ENCODE assay signal across 27 mouse cellular contexts in the genomic region with DNA sequence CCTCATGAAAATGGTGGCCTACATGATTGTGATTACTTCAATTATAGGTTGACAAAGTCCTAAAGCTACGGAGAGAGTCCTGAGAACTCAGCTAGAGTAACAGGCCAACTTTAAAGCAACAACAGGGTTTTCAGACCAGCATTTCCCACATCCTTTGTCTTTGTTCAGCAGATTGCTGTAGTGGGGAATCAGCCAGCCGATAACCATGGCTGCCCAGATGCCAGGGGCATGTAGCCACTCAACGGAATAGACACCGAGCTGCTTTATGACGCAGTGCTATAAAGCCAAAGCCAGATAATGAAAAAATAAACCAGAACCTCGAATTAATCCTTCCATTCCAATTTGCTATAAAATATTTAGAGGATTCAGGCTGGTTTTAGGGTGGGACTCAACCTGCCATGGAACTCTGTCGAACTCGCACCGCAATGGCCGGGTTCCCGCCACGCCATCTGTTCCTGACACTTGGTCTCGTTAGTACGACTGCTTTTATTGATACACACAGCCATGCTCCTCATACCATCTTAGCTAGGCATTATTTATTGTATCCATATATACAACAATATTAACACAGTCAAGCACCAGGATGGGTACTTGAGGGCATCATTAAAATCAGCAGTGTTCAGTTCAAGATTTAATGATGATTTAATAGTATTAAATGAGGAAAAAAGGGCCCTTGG.
DNase-seq lines count a peak whose midpoint lies in the region; ATAC-seq lines count a peak whose summit lies in the region.
"Had no signal": no experiment of that assay in that cellular context is flagged by ENCODE, and none has a peak within 500 bp of the region (broad histone marks: within the 10 kb centered on the region; RNA-seq: fewer than 3 reads in every experiment).

No protein-coding gene starts in this region.

- no peaks in the 10 kb centered on the region for H3K36me3 ChIP-seq in heart, embryonic 11.5 days (ENCODE audit: control insufficient read depth, insufficient read depth, low read length)
- no peaks in the 10 kb centered on the region for H3K36me3 ChIP-seq in neural tube, embryonic 12.5 days
- H3K36me3 ChIP-seq in kidney, embryonic 15.5 days, result no peaks in the 10 kb centered on the region
- H3K36me3 ChIP-seq: G1E; heart, embryonic 12.5 days; intestine, embryonic 15.5 days; limb, embryonic 10.5 days; limb, embryonic 15.5 days had no signal

- ATAC-seq in heart, embryonic 11.5 days (replicated peaks; ENCODE audit: insufficient number of reproducible peaks, low FRiP score, low TSS enrichment), result no peak
- peak; percentile 74; the same call in 1 of the 2 replicates for ATAC-seq in neural tube, embryonic 12.5 days (ENCODE audit: low FRiP score, low read depth)
- no peak for ATAC-seq in kidney, embryonic 15.5 days (replicated peaks; ENCODE audit: low FRiP score)
- ATAC-seq: hindbrain, postnatal 0 days; intestine, embryonic 15.5 days had no signal

- peak; percentile 66 to 73 for DNase-seq in cerebellum, postnatal 10 days
- no peak for DNase-seq in cerebellum, adult 18-20 months
- peak; percentile 77 for DNase-seq in heart, adult 11 months
- no peak for DNase-seq in neural tube, embryonic 10.5 days (ENCODE audit: extremely low spot score, low spot score)
- DNase-seq: gastrocnemius, postnatal 14 days; heart, adult 18-20 months; heart, postnatal 4 days; kidney, adult 2 months; kidney, postnatal 4 days; lung, adult 2 months; lung, postnatal 10 days; midbrain, embryonic 14.5 days; retina, postnatal 1 day; right cerebral cortex, postnatal 14 days had no signal

- no peak overlapping the region for H3K4me3 ChIP-seq in heart, embryonic 11.5 days (ENCODE audit: low read depth, low read length)
- no peak overlapping the region for H3K4me3 ChIP-seq in neural tube, embryonic 12.5 days
- no peak overlapping the region for H3K4me3 ChIP-seq in kidney, embryonic 15.5 days (replicated peaks)
- H3K4me3 ChIP-seq: erythroblast, embryonic 14.5 days; heart, embryonic 12.5 days; intestine, embryonic 15.5 days; limb, embryonic 10.5 days; limb, embryonic 15.5 days had no signal

- H3K4me2 ChIP-seq in heart, embryonic 11.5 days, result no peak overlapping the region
- H3K4me2 ChIP-seq in neural tube, embryonic 12.5 days (replicated peaks), result no peak overlapping the region
- no peak overlapping the region for H3K4me2 ChIP-seq in kidney, embryonic 15.5 days
- H3K4me2 ChIP-seq: heart, embryonic 12.5 days; intestine, embryonic 15.5 days; limb, embryonic 15.5 days had no signal

- no peak overlapping the region for H3K9ac ChIP-seq in heart, embryonic 11.5 days (ENCODE audit: low read depth, low read length)
- no peak overlapping the region for H3K9ac ChIP-seq in neural tube, embryonic 12.5 days
- H3K9ac ChIP-seq in kidney, embryonic 15.5 days, result no peak overlapping the region
- H3K9ac ChIP-seq: heart, embryonic 12.5 days; intestine, embryonic 15.5 days; limb, embryonic 15.5 days; liver, embryonic 14.5 days had no signal

- WGBS in heart, embryonic 11.5 days (ENCODE audit: insufficient replicate concordance), result 93% methylated on average over 14 of the region's 14 CpGs
- 79% methylated on average over 14 of the region's 14 CpGs for WGBS in neural tube, embryonic 12.5 days
- whole genome bisulfite sequencing in kidney, embryonic 15.5 days, result 94% methylated on average over 14 of the region's 14 CpGs

- H3K4me1 ChIP-seq in heart, embryonic 11.5 days (ENCODE audit: control insufficient read depth, insufficient read depth, low read length), result no peaks in the 10 kb centered on the region; the same call in 1 of the 2 replicates
- H3K4me1 ChIP-seq in neural tube, embryonic 12.5 days, result no peaks in the 10 kb centered on the region; the same call in 1 of the 2 replicates
- peaks cover 16% of the 10 kb centered on the region; the same call in 1 of the 2 replicates for H3K4me1 ChIP-seq in kidney, embryonic 15.5 days
- H3K4me1 ChIP-seq: intestine, embryonic 15.5 days had no signal

- H3K27me3 ChIP-seq in heart, embryonic 11.5 days (ENCODE audit: control insufficient read depth, insufficient read depth, low read length), result no peaks in the 10 kb centered on the region
- H3K27me3 ChIP-seq in neural tube, embryonic 12.5 days (replicated peaks), result no peaks in the 10 kb centered on the region
- H3K27me3 ChIP-seq in kidney, embryonic 15.5 days, result no peaks in the 10 kb centered on the region
- H3K27me3 ChIP-seq: heart, embryonic 12.5 days; intestine, embryonic 15.5 days; limb, embryonic 15.5 days had no signal

- H3K27ac ChIP-seq in heart, embryonic 11.5 days (ENCODE audit: low read depth, low read length), result no peak overlapping the region
- no peak overlapping the region for H3K27ac ChIP-seq in neural tube, embryonic 12.5 days
- H3K27ac ChIP-seq in kidney, embryonic 15.5 days, result no peak overlapping the region
- H3K27ac ChIP-seq: hindbrain, postnatal 0 days; intestine, embryonic 15.5 days; kidney, postnatal 0 days; limb, embryonic 10.5 days; limb, embryonic 15.5 days; liver, embryonic 14.5 days; macrophage had no signal

- no peaks in the 10 kb centered on the region for H3K9me3 ChIP-seq in heart, embryonic 11.5 days (replicated peaks; ENCODE audit: control insufficient read depth, low read length)
- no peaks in the 10 kb centered on the region for H3K9me3 ChIP-seq in neural tube, embryonic 12.5 days
- H3K9me3 ChIP-seq in kidney, embryonic 15.5 days (replicated peaks), result no peaks in the 10 kb centered on the region
- H3K9me3 ChIP-seq: G1E; heart, embryonic 12.5 days; intestine, embryonic 15.5 days; limb, embryonic 10.5 days; limb, embryonic 15.5 days had no signal

Comparison
In these comparisons a context has a peak if more than half of its experiments do, and no peak if none do; other contexts are left out.
1. DNase-seq: peak in cerebellum, postnatal 10 days (2 of 2) and heart, adult 11 months (single experiment); none in cerebellum, adult 18-20 months (0 of 2) and neural tube, embryonic 10.5 days (single experiment).